Mouse (Mus musculus): ENCODE data around the gene Col4a4. TPM values are rescaled to one million over a fixed set of nuclear protein-coding genes. Genes with fewer than 3 reads are reported as not detected.

Col4a4 gene
- polyA plus RNA-seq (2012; rRNA removed) = 0.25 and 0.29 TPM in 2 replicates

GRCm38 (mm10) chr1:82586713-82587399, at the start of gene Col4a4, which contains the start of gene Col4a3:
Col4a4 (minus strand) TSS chr1:82586849.
Col4a3 (plus strand) TSS chr1:82586921.

Other genes with a start within 250 kb of the Col4a4 start
- 0.12 and 0.21 TPM in 2 replicates for gene Col4a3, start 72 bp upstream of the Col4a4 start, polyA plus RNA-seq (2012; rRNA removed)
- 276 and 286 TPM in 2 replicates for gene Mff, start 138.0 kb upstream of the Col4a4 start, polyA plus RNA-seq (2012; rRNA removed)
- gene Tm4sf20, start 181.6 kb upstream of the Col4a4 start, polyA plus RNA-seq (2012; rRNA removed) = not detected in 2 replicates
- not detected in 2 replicates for gene Gm47791, start 184.4 kb upstream of the Col4a4 start, polyA plus RNA-seq (2012; rRNA removed)